Mouse (Mus musculus) forebrain, embryonic 11.5 days (tissue): Measurements from ENCODE around the gene Gm40193. TPM values are rescaled to one million over a fixed set of nuclear protein-coding genes. Genes with fewer than 3 reads are reported as not detected.

ENCODE experiments used
- ATAC-seq: fragments of 200-750 bp; cut with Nextera tagmentation; replicated peaks from 2 replicates; pipeline ENCODE4 v1.8.0; 2017; ENCODE audit warnings: moderate TSS enrichment; ENCODE audit not compliant: low FRiP score
- DNase-seq: peaks from one replicate; pipeline ENCODE4 v3.0.0-alpha.2; 2017; ENCODE audit warnings: low spot score
- H3K27ac ChIP-seq: fragments of 300-500 bp; sonication (generic); 2 replicates; pipeline ENCODE4 v1.5.1; 2014; ENCODE audit warnings: low read depth, low read length
- H3K27me3 ChIP-seq: fragments of 300-500 bp; sonication (generic); 2 replicates; pipeline ENCODE4 v1.6.1; 2014; ENCODE audit warnings: mild to moderate bottlenecking, low read length, mixed read lengths; ENCODE audit not compliant: control insufficient read depth, insufficient read depth
- H3K36me3 ChIP-seq: fragments of 300-500 bp; sonication (generic); 2 replicates; pipeline ENCODE4 v1.6.1; 2014; ENCODE audit warnings: mild to moderate bottlenecking, low read length, moderate library complexity, mixed read lengths; ENCODE audit not compliant: control insufficient read depth, insufficient read depth
- H3K4me1 ChIP-seq: fragments of 300-500 bp; sonication (generic); replicated peaks from 2 replicates; pipeline ENCODE4 v1.6.1; 2014; ENCODE audit warnings: low read length, mixed read lengths; ENCODE audit not compliant: control insufficient read depth, insufficient read depth
- H3K4me2 ChIP-seq: fragments of 300-500 bp; sonication (generic); 2 replicates; pipeline ENCODE4 v1.6.1; 2014; ENCODE audit warnings: low read depth, mild to moderate bottlenecking, low read length, moderate library complexity, mixed read lengths; ENCODE audit not compliant: severe bottlenecking
- H3K4me3 ChIP-seq: fragments of 300-500 bp; sonication (generic); 2 replicates; pipeline ENCODE4 v1.5.1; 2014; ENCODE audit warnings: low read depth, low read length
- H3K9ac ChIP-seq: fragments of 300-500 bp; sonication (generic); 2 replicates; pipeline ENCODE4 v1.6.1; 2014; ENCODE audit warnings: low read length
- H3K9me3 ChIP-seq: fragments of 300-500 bp; sonication (generic); 2 replicates; pipeline ENCODE4 v1.6.1; 2016; ENCODE audit warnings: low read length, mixed read lengths; ENCODE audit not compliant: control insufficient read depth
- WGBS: fragments of 180-500 bp; shearing (Covaris S2); extraction: QIAGEN DNeasy Blood & Tissue Kit; methylation state at CpG from one replicate; pipeline ENCODE4 v1.1.7; 2014; 5-methylcytosine and 5-hydroxymethylcytosine counted together
- polyA plus RNA-seq: library from polyadenylated mRNA; unstranded; fragments of >200 nt; fragmentation: Nextera tagmentation; extraction: Ambion mirVana; gene quantifications from 2 replicates; pipeline ENCODE4 v1.2.1, GENCODE M21; 2014

The Gm40193 gene
- polyA plus RNA-seq, 1 experiment from 2014 or later, result not detected

- Histone ChIP-seq H3K27ac (no peak overlapping the region), H3K9ac (no peak overlapping the region), H3K4me3 (no peak overlapping the region), H3K36me3 (no peaks in the 10 kb centered on the region), H3K4me2 (no peak overlapping the region), H3K4me1 (peaks cover 3% of the 10 kb centered on the region; the same call in 1 of the 2 replicates), H3K9me3 (no peaks in the 10 kb centered on the region), H3K27me3 (no peaks in the 10 kb centered on the region)
- 89% methylated on average over 9 of the region's 9 CpGs for WGBS
- DNase-seq, result no peak
- ATAC-seq, result no peak
Measured at GRCm38 (mm10) chr11:70557545-70557944, 24.8 kb upstream of the Gm40193 start.

GRCm38 (mm10) chr11:70553940-70554339 is 21.2 kb upstream of the Gm40193 start:
- Histone ChIP-seq H3K4me3 (no peak overlapping the region), H3K36me3 (no peaks in the 10 kb centered on the region), H3K27me3 (no peaks in the 10 kb centered on the region), H3K4me1 (no peaks in the 10 kb centered on the region), H3K27ac (no peak overlapping the region), H3K9me3 (no peaks in the 10 kb centered on the region), H3K4me2 (no peak overlapping the region), H3K9ac (no peak overlapping the region)
- ATAC-seq, result no peak
- WGBS, result 37% methylated on average over 7 of the region's 7 CpGs
- no peak for DNase-seq

- no peak for ATAC-seq
- WGBS, result 86% methylated on average over 8 of the region's 8 CpGs
Measured at GRCm38 (mm10) chr11:70551526-70551925, 18.8 kb upstream of the Gm40193 start.

GRCm38 (mm10) chr11:70544496-70544895 is 11.8 kb upstream of the Gm40193 start:
- no peak overlapping the region for H3K4me2 ChIP-seq
- WGBS, result 73% methylated on average over 7 of the region's 7 CpGs
- H3K36me3 ChIP-seq, result no peaks in the 10 kb centered on the region
- no peaks in the 10 kb centered on the region for H3K9me3 ChIP-seq
- peaks cover 4% of the 10 kb centered on the region; the same call in 1 of the 2 replicates for H3K27me3 ChIP-seq
- H3K4me1 ChIP-seq, result 0 out of 2 replicates have a peak, but pooled peaks cover 2% of the 10 kb centered on the region
- DNase-seq, result no peak
- no peak overlapping the region for H3K9ac ChIP-seq
- no peak overlapping the region for H3K27ac ChIP-seq
- no peak overlapping the region for H3K4me3 ChIP-seq
- no peak for ATAC-seq

More at GRCm38 (mm10) chr11:70551526-70551925, 18.8 kb upstream of the Gm40193 start:
- Histone ChIP-seq H3K9me3 (no peaks in the 10 kb centered on the region), H3K4me1 (no peaks in the 10 kb centered on the region), H3K36me3 (no peaks in the 10 kb centered on the region), H3K27me3 (no peaks in the 10 kb centered on the region), H3K27ac (no peak overlapping the region), H3K9ac (no peak overlapping the region), H3K4me2 (no peak overlapping the region), H3K4me3 (no peak overlapping the region)
- DNase-seq, result no peak

- Histone ChIP-seq H3K4me1 (0 out of 2 replicates have a peak, but pooled peaks cover 2% of the 10 kb centered on the region), H3K36me3 (no peaks in the 10 kb centered on the region), H3K27me3 (peaks cover 4% of the 10 kb centered on the region; the same call in 1 of the 2 replicates)
Measured at GRCm38 (mm10) chr11:70541415-70541814, 8.7 kb upstream of the Gm40193 start.

GRCm38 (mm10) chr11:70540928-70541327 is 8.2 kb upstream of the Gm40193 start:
- H3K36me3 ChIP-seq, result no peaks in the 10 kb centered on the region
- peak overlapping the region; percentile 49 for H3K4me3 ChIP-seq
- H3K9me3 ChIP-seq, result no peaks in the 10 kb centered on the region
- whole genome bisulfite sequencing, result 91% methylated on average over 7 of the region's 7 CpGs
- peaks cover 4% of the 10 kb centered on the region; the same call in 1 of the 2 replicates for H3K27me3 ChIP-seq
- DNase-seq (no peak), ATAC-seq (no peak)
- H3K4me2 ChIP-seq, result no peak overlapping the region; the same call in 1 of the 2 replicates
- no peak overlapping the region for H3K27ac ChIP-seq
- H3K4me1 ChIP-seq, result 0 out of 2 replicates have a peak, but pooled peaks cover 2% of the 10 kb centered on the region
- H3K9ac ChIP-seq, result no peak overlapping the region

More at GRCm38 (mm10) chr11:70541415-70541814, 8.7 kb upstream of the Gm40193 start:
- ATAC-seq, result no peak
- DNase-seq, result no peak
- 85% methylated on average over 5 of the region's 5 CpGs for WGBS
- Histone ChIP-seq H3K4me3 (no peak overlapping the region), H3K9me3 (no peaks in the 10 kb centered on the region), H3K9ac (no peak overlapping the region), H3K4me2 (no peak overlapping the region), H3K27ac (no peak overlapping the region)

- no peak within 1 kb of the TSS for H3K27ac ChIP-seq
- no peaks in the 10 kb centered on the region for H3K36me3 ChIP-seq
- H3K27me3 ChIP-seq, result peaks cover 4% of the 10 kb centered on the region; the same call in 1 of the 2 replicates
- 1% methylated on average over 51 of the region's 65 CpGs for WGBS
- DNase-seq, result peak; percentile 88
- H3K4me1 ChIP-seq, result 0 out of 2 replicates have a peak, but pooled peaks cover 2% of the 10 kb centered on the region
- H3K4me3 ChIP-seq, result peak within 1 kb of the TSS; percentile 49
- ATAC-seq, result peak; percentile 70
- peak within 1 kb of the TSS; percentile 91 for H3K4me2 ChIP-seq
- peak within 1 kb of the TSS; percentile 63 for H3K9ac ChIP-seq
- no peaks in the 10 kb centered on the region for H3K9me3 ChIP-seq
Measured at GRCm38 (mm10) chr11:70539877-70540587, 7.3 kb upstream of the Gm40193 start, which contains the start of gene Pld2. Gene Pld2, plus strand, starts transcription at chr11:70540064.

- DNase-seq, result no peak
- H3K4me2 ChIP-seq, result peak overlapping the region; percentile 91
- 17% methylated on average over 9 of the region's 9 CpGs for WGBS
- H3K4me3 ChIP-seq, result peak overlapping the region; percentile 49
- H3K4me1 ChIP-seq, result 0 out of 2 replicates have a peak, but pooled peaks cover 2% of the 10 kb centered on the region
- H3K9me3 ChIP-seq, result no peaks in the 10 kb centered on the region
- H3K36me3 ChIP-seq, result no peaks in the 10 kb centered on the region
- no peak for ATAC-seq
- no peak overlapping the region for H3K27ac ChIP-seq
- H3K9ac ChIP-seq, result peak overlapping the region; percentile 63
- peaks cover 4% of the 10 kb centered on the region; the same call in 1 of the 2 replicates for H3K27me3 ChIP-seq
Measured at GRCm38 (mm10) chr11:70539423-70539822, 6.7 kb upstream of the Gm40193 start.
